Mouse (Mus musculus): Measurements from ENCODE around the gene Arfrp1. TPM values are rescaled to one million over a fixed set of nuclear protein-coding genes. Genes with fewer than 3 reads are reported as not detected.

The Arfrp1 gene
- polyA plus RNA-seq, 1 experiment from 2014 or later = 82.6 TPM

- H3K36me3 ChIP-seq = peaks cover 55% of the 10 kb centered on the region
These were observed 25.1 kb upstream of the Arfrp1 start for GRCm38 (mm10) chr2:181390136-181390870.

GRCm38 (mm10) chr2:181386663-181387210 lies 21.5 kb upstream of the Arfrp1 start:
- H3K36me3 ChIP-seq = peaks cover 72% of the 10 kb centered on the region
- no peak for ATAC-seq (ENCODE audit: low read depth)

More at GRCm38 (mm10) chr2:181390136-181390870, 25.1 kb upstream of the Arfrp1 start:
- Histone ChIP-seq H3K27ac (replicated peaks) (no peak overlapping the region), H3K4me1 (replicated peaks) (no peaks in the 10 kb centered on the region), H3K4me2 (no peak overlapping the region), H3K4me3 (no peak overlapping the region), H3K9ac (no peak overlapping the region), H3K27me3 (no peaks in the 10 kb centered on the region), H3K9me3 (no peaks in the 10 kb centered on the region)
- WGBS = 81% methylated on average over 4 of the region's 4 CpGs
- ATAC-seq (ENCODE audit: low read depth) = no peak

GRCm38 (mm10) chr2:181385885-181386284 lies 20.7 kb upstream of the Arfrp1 start:
- no peaks in the 10 kb centered on the region for H3K9me3 ChIP-seq
- no peaks in the 10 kb centered on the region for H3K27me3 ChIP-seq
- no peak for ATAC-seq (ENCODE audit: low read depth)
- WGBS = 72% methylated on average over 3 of the region's 3 CpGs
- no peaks in the 10 kb centered on the region for H3K4me1 ChIP-seq (replicated peaks)
- H3K4me2 ChIP-seq = no peak overlapping the region
- no peak overlapping the region for H3K9ac ChIP-seq
- peaks cover 72% of the 10 kb centered on the region for H3K36me3 ChIP-seq
- no peak overlapping the region for H3K4me3 ChIP-seq
- H3K27ac ChIP-seq (replicated peaks) = no peak overlapping the region

More at GRCm38 (mm10) chr2:181386663-181387210, 21.5 kb upstream of the Arfrp1 start:
- H3K27ac ChIP-seq (replicated peaks) = no peak overlapping the region
- no peak overlapping the region for H3K9ac ChIP-seq
- no peak overlapping the region for H3K4me3 ChIP-seq
- no peak overlapping the region for H3K4me2 ChIP-seq
- H3K27me3 ChIP-seq = no peaks in the 10 kb centered on the region
- no peaks in the 10 kb centered on the region for H3K4me1 ChIP-seq (replicated peaks)
- WGBS = 86% methylated on average over 4 of the region's 4 CpGs
- H3K9me3 ChIP-seq = no peaks in the 10 kb centered on the region

- 90% methylated on average over 4 of the region's 4 CpGs for WGBS
- H3K27me3 ChIP-seq = no peaks in the 10 kb centered on the region
- H3K4me3 ChIP-seq = no peak overlapping the region
- no peak overlapping the region for H3K27ac ChIP-seq (replicated peaks)
- H3K9ac ChIP-seq = no peak overlapping the region
- no peaks in the 10 kb centered on the region for H3K9me3 ChIP-seq
- no peaks in the 10 kb centered on the region for H3K4me1 ChIP-seq (replicated peaks)
- 0 out of 2 replicates have a peak, but pooled peaks have one; percentile 28 for ATAC-seq (ENCODE audit: low read depth)
- peaks cover 73% of the 10 kb centered on the region for H3K36me3 ChIP-seq
- H3K4me2 ChIP-seq = no peak overlapping the region
These were observed 19.8 kb upstream of the Arfrp1 start for GRCm38 (mm10) chr2:181384919-181385391.

- H3K27me3 ChIP-seq = no peaks in the 10 kb centered on the region
- 91% methylated on average over 7 of the region's 7 CpGs for WGBS
- no peak overlapping the region for H3K4me3 ChIP-seq
- H3K4me1 ChIP-seq (replicated peaks) = no peaks in the 10 kb centered on the region
- H3K36me3 ChIP-seq = peaks cover 77% of the 10 kb centered on the region
- H3K27ac ChIP-seq (replicated peaks) = no peak overlapping the region
- no peak for ATAC-seq (ENCODE audit: low read depth)
- H3K4me2 ChIP-seq = no peak overlapping the region
- H3K9me3 ChIP-seq = no peaks in the 10 kb centered on the region
- no peak overlapping the region for H3K9ac ChIP-seq
These were observed 19.3 kb upstream of the Arfrp1 start for GRCm38 (mm10) chr2:181384463-181384862.

- Histone ChIP-seq H3K27me3 (no peaks in the 10 kb centered on the region), H3K4me1 (replicated peaks) (no peaks in the 10 kb centered on the region), H3K36me3 (peaks cover 86% of the 10 kb centered on the region), H3K27ac (replicated peaks) (no peak overlapping the region), H3K4me2 (no peak overlapping the region), H3K9me3 (no peaks in the 10 kb centered on the region), H3K9ac (no peak overlapping the region), H3K4me3 (no peak overlapping the region)
- 91% methylated on average over 6 of the region's 6 CpGs for WGBS
- no peak for ATAC-seq (ENCODE audit: low read depth)
These were observed 16.6 kb upstream of the Arfrp1 start for GRCm38 (mm10) chr2:181381631-181382306.

- 88% methylated on average over 5 of the region's 5 CpGs for WGBS
- H3K36me3 ChIP-seq = peaks cover 79% of the 10 kb centered on the region
- no peak for ATAC-seq (ENCODE audit: low read depth)
These were observed 15.9 kb upstream of the Arfrp1 start for GRCm38 (mm10) chr2:181381107-181381506.

GRCm38 (mm10) chr2:181380251-181380650 lies 15.0 kb upstream of the Arfrp1 start:
- no peak for ATAC-seq (ENCODE audit: low read depth)
- H3K4me3 ChIP-seq = no peak overlapping the region
- no peak overlapping the region for H3K9ac ChIP-seq
- 84% methylated on average over 5 of the region's 5 CpGs for WGBS
- H3K9me3 ChIP-seq = no peaks in the 10 kb centered on the region
- no peak overlapping the region for H3K27ac ChIP-seq (replicated peaks)
- peaks cover 72% of the 10 kb centered on the region for H3K36me3 ChIP-seq
- H3K27me3 ChIP-seq = no peaks in the 10 kb centered on the region
- H3K4me1 ChIP-seq (replicated peaks) = no peaks in the 10 kb centered on the region
- H3K4me2 ChIP-seq = no peak overlapping the region

More at GRCm38 (mm10) chr2:181381107-181381506, 15.9 kb upstream of the Arfrp1 start:
- no peaks in the 10 kb centered on the region for H3K9me3 ChIP-seq
- H3K27me3 ChIP-seq = no peaks in the 10 kb centered on the region
- H3K4me1 ChIP-seq (replicated peaks) = no peaks in the 10 kb centered on the region
- H3K4me3 ChIP-seq = no peak overlapping the region
- H3K27ac ChIP-seq (replicated peaks) = no peak overlapping the region
- H3K9ac ChIP-seq = no peak overlapping the region
- H3K4me2 ChIP-seq = no peak overlapping the region

- ATAC-seq (ENCODE audit: low read depth) = no peak
- Histone ChIP-seq H3K27ac (replicated peaks) (no peak within 1 kb of the TSS), H3K4me2 (no peak within 1 kb of the TSS), H3K27me3 (no peaks in the 10 kb centered on the region), H3K9ac (no peak within 1 kb of the TSS), H3K4me1 (replicated peaks) (no peaks in the 10 kb centered on the region), H3K9me3 (no peaks in the 10 kb centered on the region), H3K36me3 (peaks cover 67% of the 10 kb centered on the region), H3K4me3 (no peak within 1 kb of the TSS)
- 94% methylated on average over 12 of the region's 12 CpGs for WGBS
These were observed 14.6 kb upstream of the Arfrp1 start, which contains the start of gene Lime1 for GRCm38 (mm10) chr2:181379778-181380177. Gene Lime1 (plus strand): TSS chr2:181380078.

GRCm38 (mm10) chr2:181378701-181379100 lies 13.5 kb upstream of the Arfrp1 start:
- H3K9me3 ChIP-seq = no peaks in the 10 kb centered on the region
- ATAC-seq (ENCODE audit: low read depth) = no peak
- no peak overlapping the region for H3K27ac ChIP-seq (replicated peaks)
- no peaks in the 10 kb centered on the region for H3K4me1 ChIP-seq (replicated peaks)
- H3K9ac ChIP-seq = no peak overlapping the region
- H3K27me3 ChIP-seq = no peaks in the 10 kb centered on the region
- no peak overlapping the region for H3K4me2 ChIP-seq
- WGBS = 92% methylated on average over 5 of the region's 5 CpGs
- H3K4me3 ChIP-seq = no peak overlapping the region
- H3K36me3 ChIP-seq = peaks cover 57% of the 10 kb centered on the region

GRCm38 (mm10) chr2:181377230-181377629 lies 12.0 kb upstream of the Arfrp1 start:
- Histone ChIP-seq H3K9ac (no peak overlapping the region), H3K36me3 (peaks cover 42% of the 10 kb centered on the region), H3K27ac (replicated peaks) (no peak overlapping the region), H3K4me2 (no peak overlapping the region), H3K4me1 (replicated peaks) (no peaks in the 10 kb centered on the region), H3K4me3 (no peak overlapping the region), H3K27me3 (no peaks in the 10 kb centered on the region), H3K9me3 (no peaks in the 10 kb centered on the region)
- 78% methylated on average over 2 of the region's 2 CpGs for WGBS
- ATAC-seq (ENCODE audit: low read depth) = no peak

- Histone ChIP-seq H3K9ac (no peak overlapping the region), H3K9me3 (no peaks in the 10 kb centered on the region), H3K4me1 (replicated peaks) (no peaks in the 10 kb centered on the region), H3K27me3 (no peaks in the 10 kb centered on the region), H3K4me3 (no peak overlapping the region), H3K36me3 (peaks cover 36% of the 10 kb centered on the region), H3K4me2 (no peak overlapping the region), H3K27ac (replicated peaks) (no peak overlapping the region)
- 93% methylated on average over 2 of the region's 2 CpGs for WGBS
- ATAC-seq (ENCODE audit: low read depth) = no peak
These were observed 10.6 kb upstream of the Arfrp1 start for GRCm38 (mm10) chr2:181375787-181376186.
